Mouse (Mus musculus): Measurements from ENCODE around the gene 1700023F06Rik.

1700023F06Rik gene

DNA sequence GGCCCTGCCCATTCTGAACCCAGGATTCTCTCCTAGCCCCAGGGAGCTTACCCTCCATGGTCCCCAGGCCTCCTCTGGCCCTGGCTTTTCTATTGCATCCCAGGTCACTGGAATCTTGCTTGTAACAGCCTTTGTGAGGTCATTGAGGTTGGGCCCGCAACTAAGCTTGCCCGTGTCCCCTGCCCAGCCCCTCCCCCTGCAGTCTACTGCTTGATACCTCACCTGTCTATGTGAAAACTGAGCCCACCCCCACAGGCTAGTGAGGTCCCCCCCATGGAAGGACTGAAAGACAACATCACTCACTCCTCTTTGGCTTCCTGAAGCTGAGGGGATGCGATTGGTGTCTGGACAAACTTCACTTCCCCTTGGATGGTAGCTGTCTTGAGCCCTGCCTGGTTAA lies at the start of gene 1700023F06Rik:
Gene 1700023F06Rik (minus strand): TSS at position 101 of the 400 bp plus-strand sequence.
- DNase-seq (ENCODE audit: low read depth) = no peak

- DNase-seq (ENCODE audit: low read depth) = no peak
Observed at GRCm38 (mm10) chr11:103257938-103258481, 49.7 kb upstream of the 1700023F06Rik start.

DNA sequence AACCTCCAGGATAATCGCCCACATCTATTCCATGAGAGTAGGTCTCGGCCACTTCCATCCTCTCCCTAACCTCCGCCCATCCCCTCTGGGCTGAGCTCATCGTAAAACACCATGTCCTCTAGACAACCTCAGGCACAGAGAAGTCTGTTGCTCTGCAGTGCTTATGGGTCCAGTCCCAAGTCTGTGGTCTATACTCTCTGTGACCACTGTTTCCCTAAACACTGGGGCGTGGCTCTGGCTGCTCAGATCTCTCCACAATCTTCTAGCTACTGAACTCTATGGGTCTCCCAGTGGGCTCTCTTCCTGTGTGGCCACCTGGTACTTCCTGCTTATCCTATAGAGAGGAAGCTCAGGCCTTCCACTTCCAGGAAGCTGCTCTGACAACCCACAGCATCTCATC lies 45.2 kb upstream of the 1700023F06Rik start:
- no peak for DNase-seq (ENCODE audit: low read depth)

GRCm38 (mm10) chr11:103252380-103252779 lies 44.0 kb upstream of the 1700023F06Rik start:
- no peak for DNase-seq (ENCODE audit: low read depth)

- DNase-seq (ENCODE audit: low read depth) = no peak
Observed at GRCm38 (mm10) chr11:103250324-103250723, 42.0 kb upstream of the 1700023F06Rik start.

DNA sequence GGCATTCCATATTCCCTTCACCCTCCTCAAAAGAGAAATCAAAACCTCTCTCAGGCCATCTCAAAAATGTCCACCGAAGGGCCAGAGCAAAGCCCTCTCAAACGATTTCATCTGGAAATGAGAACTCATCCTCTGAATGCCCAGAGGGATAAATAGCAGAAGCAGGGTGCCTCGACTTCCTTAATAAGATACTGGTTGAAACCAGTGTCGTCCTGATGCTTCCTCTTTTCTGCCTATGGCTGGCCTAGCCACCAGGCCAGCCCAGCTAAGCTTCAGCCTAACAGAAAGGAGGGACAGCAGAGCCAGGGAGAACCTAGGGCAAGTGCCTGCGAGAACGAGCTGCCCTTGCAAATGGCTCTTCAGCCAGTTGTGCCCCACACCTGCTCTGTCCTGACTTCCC lies 41.2 kb upstream of the 1700023F06Rik start:
- no peak for DNase-seq (ENCODE audit: low read depth)

- no peak for DNase-seq (ENCODE audit: low read depth)
Observed at GRCm38 (mm10) chr11:103248837-103249236, 40.5 kb upstream of the 1700023F06Rik start.

GRCm38 (mm10) chr11:103247504-103248177 lies 39.3 kb upstream of the 1700023F06Rik start:
- no peak for DNase-seq (ENCODE audit: low read depth)

GRCm38 (mm10) chr11:103246731-103247290 lies 38.5 kb upstream of the 1700023F06Rik start:
- no peak for DNase-seq (ENCODE audit: low read depth)

GRCm38 (mm10) chr11:103246081-103246730 lies 37.8 kb upstream of the 1700023F06Rik start:
- no peak for DNase-seq (ENCODE audit: low read depth)

DNA sequence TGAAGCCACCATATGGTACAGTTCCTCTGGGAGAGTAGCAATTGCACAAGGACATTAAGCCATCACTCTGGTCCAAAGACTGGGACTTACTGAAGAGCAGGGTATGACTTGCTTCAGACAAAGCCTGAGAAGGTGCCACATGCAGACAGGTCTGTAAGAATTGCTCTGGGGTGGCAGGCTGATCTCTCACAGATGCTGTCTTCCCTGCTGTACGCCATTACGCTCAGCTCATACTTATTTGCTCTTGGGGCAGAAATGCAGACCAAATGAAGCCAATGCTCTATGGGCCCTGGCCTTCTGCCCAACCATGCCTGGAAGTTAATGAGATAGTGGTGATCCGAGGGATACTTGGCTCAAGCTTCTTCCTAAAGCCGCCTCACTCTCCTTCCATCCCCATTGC lies 36.5 kb upstream of the 1700023F06Rik start:
- DNase-seq (ENCODE audit: low read depth) = no peak

DNA sequence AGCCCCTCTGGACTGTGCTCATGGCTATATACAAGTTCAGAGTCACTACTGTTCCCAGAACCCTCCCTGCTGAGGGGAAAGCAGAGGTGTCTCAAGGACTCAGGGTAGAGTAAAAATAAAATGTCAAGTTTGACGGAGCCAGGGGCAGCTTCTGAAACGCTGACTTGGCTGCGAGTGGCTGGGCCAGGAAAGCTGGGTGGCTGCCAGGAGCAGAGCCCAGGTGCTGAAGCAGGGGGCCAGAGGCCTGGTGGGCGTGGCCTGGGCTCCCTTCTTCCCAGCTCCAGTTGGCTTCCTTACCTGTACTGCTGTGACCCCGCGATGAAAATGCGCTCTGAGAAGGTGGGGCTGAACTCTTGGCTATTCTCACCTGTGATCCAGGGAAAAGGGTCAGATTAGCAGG lies 32.4 kb upstream of the 1700023F06Rik start:
- no peak for DNase-seq (ENCODE audit: low read depth)

- DNase-seq (ENCODE audit: low read depth) = no peak
Observed at GRCm38 (mm10) chr11:103237757-103238156, 29.4 kb upstream of the 1700023F06Rik start.

- no peak for DNase-seq (ENCODE audit: low read depth)
Observed at GRCm38 (mm10) chr11:103236903-103237302, 28.5 kb upstream of the 1700023F06Rik start.

DNA sequence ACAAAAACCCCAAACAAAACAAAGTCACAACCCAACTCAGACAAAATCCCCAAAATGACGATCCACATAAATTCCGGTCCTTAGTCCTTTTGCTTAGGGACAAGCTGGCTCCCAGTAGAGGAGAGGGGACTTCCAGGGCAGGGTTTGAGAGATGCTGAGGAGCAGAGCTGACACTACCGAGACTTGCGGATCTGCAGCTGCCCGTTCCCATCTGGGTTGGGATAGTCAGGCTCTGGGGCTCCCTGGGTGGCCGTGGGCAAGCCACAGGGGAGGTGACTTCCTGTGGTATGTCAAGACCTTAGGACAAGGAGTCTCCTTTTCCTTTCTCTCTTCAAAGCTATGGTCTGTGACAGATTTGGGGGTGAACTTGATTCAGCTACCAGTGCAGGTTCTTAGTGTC lies 28.1 kb upstream of the 1700023F06Rik start:
- DNase-seq (ENCODE audit: low read depth) = no peak

- DNase-seq (ENCODE audit: low read depth) = no peak
Observed at GRCm38 (mm10) chr11:103235702-103236101, 27.3 kb upstream of the 1700023F06Rik start.

- no peak for DNase-seq (ENCODE audit: low read depth)
Observed at GRCm38 (mm10) chr11:103234447-103234846, 26.1 kb upstream of the 1700023F06Rik start.

DNA sequence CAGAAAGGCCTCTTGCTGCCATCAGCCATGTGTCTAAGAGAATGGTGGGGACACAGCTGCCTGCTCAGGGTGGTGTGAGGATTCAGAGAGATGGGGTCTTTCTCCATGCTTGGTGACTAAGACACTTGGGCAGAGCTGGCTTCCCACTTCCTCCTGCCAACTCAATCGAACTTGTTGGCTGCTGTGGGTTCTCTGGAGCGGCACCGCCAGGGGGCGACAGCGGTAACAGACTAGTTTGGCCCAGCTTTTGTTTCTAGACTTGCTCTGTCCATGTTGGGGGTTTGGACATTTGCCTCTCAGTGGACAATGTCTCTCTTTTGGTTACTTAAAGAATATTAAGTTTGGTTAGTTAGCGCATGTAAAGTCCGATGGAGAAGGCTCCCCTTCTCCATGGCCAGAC lies 24.6 kb upstream of the 1700023F06Rik start:
- DNase-seq (ENCODE audit: low read depth) = peak; percentile 81

- DNase-seq (ENCODE audit: low read depth) = no peak
Observed at GRCm38 (mm10) chr11:103231367-103231766, 23.0 kb upstream of the 1700023F06Rik start.

DNA sequence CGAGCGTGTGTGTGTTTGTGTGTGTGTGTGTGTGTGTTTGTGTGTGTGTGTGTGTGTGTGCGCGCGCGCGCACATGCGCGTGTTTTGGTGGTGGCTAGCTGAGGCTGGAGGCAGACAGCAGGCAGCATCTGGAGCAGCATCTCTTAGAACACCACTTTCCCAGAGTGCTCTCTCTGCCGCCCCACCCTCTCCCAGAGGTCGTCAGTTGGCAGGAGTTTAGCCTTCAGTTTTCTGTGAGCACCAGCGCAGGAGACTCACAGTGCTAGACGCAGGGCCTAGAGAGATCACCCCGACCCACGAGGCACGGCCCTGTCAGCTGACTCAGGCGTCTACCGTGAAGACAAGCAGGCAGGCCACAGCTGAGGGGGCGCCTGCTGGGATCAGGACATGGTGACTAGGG lies 22.3 kb upstream of the 1700023F06Rik start:
- DNase-seq (ENCODE audit: low read depth) = no peak

DNA sequence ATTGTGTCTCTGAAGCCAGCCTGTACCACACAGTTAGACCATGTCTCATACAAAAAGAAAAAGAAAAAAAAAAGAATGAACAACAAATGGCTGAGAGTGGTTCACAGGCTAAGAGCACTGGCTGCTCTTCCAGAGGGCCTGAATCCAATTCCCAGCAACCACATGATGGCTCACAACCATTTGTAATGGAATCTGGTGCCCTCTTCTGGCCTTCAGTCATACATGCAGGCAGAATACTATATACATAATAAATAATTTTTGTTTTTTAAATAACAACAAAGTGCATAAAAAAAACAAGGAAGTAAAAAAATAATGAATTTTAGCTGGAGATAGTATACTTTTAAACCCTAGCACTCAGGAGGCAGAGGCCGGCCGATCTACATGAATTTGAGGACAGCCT lies 21.2 kb upstream of the 1700023F06Rik start:
- DNase-seq (ENCODE audit: low read depth) = no peak

- no peak for DNase-seq (ENCODE audit: low read depth)
Observed at GRCm38 (mm10) chr11:103223951-103224456, 15.6 kb upstream of the 1700023F06Rik start.

GRCm38 (mm10) chr11:103223444-103223843 lies 15.1 kb upstream of the 1700023F06Rik start:
- no peak for DNase-seq (ENCODE audit: low read depth)
